Mouse (Mus musculus) layer of hippocampus, adult 9-11 months (tissue): Measurements from ENCODE around the gene Birc3.
"Not testable (repeated sequence)": the region's sequence is repeated elsewhere in the genome, so short reads cannot be mapped to it uniquely, and the experiment has no call there.

Experiments used
- DNase-seq: peaks from one replicate; pipeline ENCODE4 v3.0.0; 2022

Gene Birc3

DNA sequence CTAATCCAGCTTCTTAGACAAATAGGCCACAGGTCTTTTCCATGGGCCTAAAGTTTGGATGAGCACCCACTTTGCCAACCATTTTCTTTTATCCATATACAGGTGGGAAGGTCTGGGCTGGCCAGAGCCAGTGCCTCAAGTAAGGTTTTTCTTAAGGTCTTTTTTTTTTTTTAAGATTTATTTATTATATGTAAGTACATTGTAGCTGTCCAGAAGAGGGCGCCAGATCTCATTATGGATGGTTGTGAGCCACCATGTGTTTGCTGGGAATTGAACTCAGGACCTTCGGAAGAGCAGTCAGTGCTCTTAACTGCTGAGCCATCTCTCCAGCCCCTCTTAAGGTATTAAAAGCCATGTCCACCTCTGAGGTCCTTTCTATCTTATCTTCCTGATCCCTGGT, 6.0 kb downstream of the Birc3 start:
- not testable (repeated sequence) for DNase-seq

DNA sequence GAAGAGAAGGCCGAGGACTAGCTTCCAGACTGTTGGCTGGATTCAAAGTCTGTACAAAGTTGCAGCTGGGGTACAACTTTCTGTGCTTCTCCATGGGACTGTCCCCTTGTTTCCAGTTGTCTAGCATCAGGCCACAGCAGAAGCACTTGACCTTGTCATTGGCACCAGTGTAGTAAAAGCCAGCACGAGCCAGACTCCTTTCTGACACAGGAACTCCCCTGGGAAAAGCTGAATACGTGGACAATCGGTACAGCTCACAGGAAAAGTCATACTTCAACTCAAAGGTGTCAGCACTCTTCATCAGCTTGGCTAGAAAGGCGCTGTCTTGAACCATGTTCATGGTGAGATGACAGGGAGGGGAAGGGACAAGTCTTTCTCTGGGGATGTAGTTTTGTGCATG, 12.0 kb downstream of the Birc3 start:
- DNase-seq, result no peak

GRCm38 (mm10) chr9:7855912-7856311, 17.1 kb downstream of the Birc3 start:
- DNase-seq, result no peak

DNA sequence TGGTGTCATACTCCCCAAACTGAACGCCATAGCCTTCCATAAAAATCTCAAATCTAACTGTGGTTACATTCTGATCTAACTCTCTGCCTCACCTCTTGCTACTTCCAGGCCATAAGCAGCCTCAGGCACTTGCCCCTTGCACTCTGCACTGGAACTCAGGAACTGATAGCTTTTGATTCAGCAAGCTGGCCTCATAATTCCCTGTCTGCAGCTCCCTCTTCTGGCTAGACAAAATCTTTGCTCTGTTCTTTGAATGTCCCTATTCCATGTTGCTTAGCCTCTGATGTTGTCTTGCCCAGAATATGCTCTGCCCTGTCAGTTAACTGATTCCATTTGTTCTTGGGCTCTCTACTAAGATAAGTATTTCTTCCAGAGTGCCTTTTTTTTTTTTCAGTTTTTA, 17.6 kb downstream of the Birc3 start:
- DNase-seq, result no peak

- not testable (repeated sequence) for DNase-seq
Observed at GRCm38 (mm10) chr9:7854196-7854595, 18.8 kb downstream of the Birc3 start.

GRCm38 (mm10) chr9:7852346-7853230, 20.4 kb downstream of the Birc3 start:
- no peak for DNase-seq

- no peak for DNase-seq
Observed at GRCm38 (mm10) chr9:7851841-7852240, 21.1 kb downstream of the Birc3 start.

DNA sequence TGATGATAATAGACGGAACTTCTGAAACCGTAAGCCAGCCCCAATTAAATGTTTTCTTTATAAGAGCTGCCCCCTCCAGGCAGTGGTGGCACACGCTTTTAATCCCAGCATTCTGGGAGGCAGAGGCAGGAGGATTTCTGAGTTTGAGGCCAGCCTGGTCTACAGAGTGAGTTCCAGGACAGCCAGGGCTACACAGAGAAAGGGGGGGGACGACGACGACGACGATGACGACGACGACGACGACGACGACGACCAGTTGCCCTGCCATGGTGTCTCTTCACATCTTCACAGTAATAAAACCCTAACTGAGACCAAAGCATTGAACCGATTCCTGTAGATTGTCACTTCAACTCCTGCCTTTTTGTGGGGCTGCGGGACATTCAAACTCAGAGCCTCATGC, 24.8 kb downstream of the Birc3 start:
- no peak for DNase-seq

DNA sequence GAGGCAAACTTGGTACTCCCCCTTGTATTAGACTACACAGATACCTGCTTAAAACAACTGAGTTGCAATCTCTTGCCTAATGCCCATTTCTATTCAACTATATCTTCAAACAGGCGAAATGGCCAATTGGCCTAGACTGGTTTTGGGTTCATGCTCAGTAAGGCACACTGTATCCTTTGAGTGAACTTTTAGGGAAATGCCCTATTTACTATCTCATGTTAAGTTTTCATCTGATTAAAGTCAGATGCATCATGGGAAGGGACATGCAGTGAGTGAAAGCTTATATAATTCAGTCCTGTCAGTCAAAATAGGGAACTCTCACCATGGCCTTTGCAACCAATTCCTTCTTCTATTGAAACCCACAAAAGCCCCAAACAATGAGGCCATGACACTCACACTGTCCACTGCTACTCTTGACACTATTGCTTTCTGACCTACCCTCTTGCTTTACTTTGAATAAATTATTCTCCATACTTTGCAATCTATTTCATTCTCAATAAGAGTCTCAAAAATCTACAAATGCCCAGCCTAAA, 26.3 kb downstream of the Birc3 start:
- DNase-seq, result no peak

DNA sequence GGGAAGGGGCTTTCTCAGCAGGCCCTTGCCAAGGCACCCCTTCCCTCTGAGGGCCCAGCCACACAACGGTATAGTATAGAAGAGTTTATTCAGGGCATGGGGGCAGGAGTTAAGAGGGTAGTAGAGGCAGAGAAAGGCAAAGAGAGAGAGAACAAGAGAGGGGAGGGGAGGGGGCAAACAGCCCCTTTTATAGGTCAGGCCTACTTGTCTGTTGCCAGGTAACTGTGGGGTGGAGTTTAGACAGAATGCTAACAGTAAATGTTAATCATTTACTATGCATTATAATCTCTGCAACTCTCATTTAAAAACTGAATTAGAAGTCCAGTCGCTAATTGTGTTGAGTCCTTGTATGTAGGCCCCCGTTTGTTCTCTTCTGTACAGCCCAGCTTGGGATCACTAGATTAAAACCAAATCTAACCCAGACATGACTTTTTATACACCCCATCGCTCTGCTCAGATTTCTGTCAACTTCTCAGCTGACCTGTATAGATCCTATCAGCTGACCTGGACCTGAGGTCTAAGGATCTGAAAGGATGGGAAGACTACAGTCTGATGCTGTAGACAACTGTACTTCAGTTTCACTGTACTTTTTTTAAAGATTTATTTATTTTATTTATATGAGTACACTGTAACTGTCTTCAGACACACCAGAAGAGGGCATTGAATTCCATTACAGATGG, 27.6 kb downstream of the Birc3 start:
- DNase-seq, result no peak

- no peak for DNase-seq
Observed at GRCm38 (mm10) chr9:7841221-7841620, 31.8 kb downstream of the Birc3 start.

DNA sequence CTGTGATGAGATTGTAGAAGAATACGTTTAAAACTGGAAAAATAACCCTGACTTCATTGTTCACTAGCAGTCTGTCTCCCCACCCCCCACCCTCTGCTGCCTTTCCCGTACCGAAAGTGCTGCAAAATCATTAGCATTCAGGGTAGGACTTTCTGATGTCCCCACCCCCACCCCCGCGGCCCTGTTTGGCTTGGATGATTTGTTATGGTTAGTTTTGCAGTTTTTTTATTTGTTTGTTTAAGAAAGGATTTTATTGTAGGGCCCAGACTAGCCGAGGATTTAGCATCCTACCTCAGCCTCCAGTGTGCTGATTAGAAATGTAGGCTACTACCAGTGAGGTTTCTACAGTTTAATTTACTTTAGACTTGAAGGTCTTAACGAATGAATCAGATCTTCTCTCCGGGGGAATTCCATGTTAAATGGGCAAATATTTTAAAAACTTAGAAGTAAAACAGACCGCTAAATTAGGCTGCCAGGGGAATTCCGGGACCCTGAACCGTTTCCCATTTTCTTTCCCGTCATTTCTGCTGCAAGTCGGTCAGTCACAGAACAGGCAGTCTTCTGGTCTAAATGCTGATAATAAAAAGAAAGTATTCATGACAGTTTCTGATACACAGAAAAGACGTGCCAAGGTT, 35.1 kb downstream of the Birc3 start:
- no peak for DNase-seq

DNA sequence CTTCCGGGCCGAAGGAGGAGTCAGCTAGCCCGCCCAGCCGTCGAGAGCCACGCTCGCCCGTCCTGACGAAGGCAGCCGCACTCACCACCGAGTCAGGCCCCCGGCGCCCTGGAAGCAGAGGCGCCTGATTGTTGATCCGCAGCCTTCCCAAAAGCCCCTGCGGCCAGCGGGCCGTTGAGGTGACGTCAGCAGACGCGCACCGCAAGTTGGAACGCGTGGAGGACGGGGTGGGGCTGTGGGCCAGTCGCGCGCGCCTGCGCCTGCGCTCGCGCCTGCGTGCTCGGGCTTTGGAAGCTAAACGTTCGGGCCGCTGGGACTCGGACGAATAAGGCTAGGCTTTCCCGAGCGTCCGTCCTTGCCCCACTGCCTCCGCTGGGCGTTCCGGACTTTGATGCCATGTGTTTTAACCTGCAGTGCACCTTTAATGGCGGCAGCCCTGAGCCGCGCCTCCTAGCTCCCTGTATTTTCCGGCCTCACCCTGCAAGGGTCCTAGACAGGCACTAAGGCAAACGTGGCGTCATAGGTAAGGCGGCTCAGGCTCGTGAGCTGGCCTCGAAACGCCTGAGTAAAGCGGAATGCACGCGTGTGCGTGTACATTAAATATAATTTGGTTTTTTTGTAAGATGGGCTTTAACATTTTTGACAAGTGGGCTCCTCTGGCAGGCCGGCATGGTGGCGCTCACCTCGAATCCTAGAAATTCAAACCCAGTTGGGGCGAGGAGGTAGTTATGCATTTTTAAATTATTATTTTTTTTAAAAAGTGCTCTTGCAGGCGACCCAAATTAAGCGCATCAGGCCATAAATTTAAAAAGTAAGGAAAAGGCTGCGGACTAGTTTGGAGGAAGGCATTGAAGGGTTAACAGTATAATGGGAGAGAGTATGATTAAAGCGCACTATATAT, 35.8 kb downstream of the Birc3 start, which contains the start of gene Birc2:
Gene Birc2 (minus strand): TSS at position 160 of the 901 bp plus-strand sequence.
- DNase-seq, result peak; percentile 96

GRCm38 (mm10) chr9:7836331-7836730, 36.7 kb downstream of the Birc3 start:
- DNase-seq, result peak; percentile 16

DNA sequence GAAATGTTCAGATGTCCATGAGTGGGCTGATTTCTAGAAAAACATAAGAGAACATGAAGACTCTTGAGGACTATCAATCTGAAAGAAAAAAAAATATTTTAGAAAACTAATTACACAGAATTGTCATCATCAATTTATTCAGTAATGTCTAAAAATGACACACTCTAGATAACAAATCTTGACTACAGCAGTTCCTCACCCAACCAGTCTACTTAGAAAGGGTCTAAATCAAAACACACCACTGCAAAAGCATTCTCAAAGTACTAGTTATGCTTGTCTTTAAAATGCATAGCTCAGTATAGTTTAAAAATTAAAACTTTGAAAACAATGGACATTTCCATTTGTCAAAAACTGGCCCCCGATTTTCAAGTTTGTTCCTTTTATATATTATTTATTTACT, 37.7 kb downstream of the Birc3 start:
- no peak for DNase-seq

- DNase-seq, result no peak
Observed at GRCm38 (mm10) chr9:7833421-7833820, 39.6 kb downstream of the Birc3 start.

GRCm38 (mm10) chr9:7829531-7830528, 43.2 kb downstream of the Birc3 start:
- no peak for DNase-seq

DNA sequence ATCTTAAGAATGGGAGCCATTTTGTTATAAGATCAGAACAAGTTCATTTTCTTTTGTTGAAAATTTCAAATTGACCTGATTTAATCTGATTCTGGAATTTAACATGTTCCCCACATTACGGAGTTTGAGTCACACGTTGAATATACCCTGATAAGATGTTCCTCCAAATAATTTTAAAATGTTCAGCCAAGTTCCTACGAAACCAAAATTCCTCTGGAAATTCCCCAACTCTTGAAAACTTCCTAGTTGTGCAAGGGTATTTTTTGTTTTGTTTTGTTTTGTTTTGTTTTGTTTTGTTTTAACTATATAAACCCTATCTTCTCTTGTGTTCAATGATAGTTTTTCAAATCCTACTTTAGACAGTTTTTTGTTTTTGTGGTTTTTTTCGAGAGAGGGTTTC, 44.3 kb downstream of the Birc3 start:
- no peak for DNase-seq

- no peak for DNase-seq
Observed at GRCm38 (mm10) chr9:7824916-7825315, 48.1 kb downstream of the Birc3 start.

GRCm38 (mm10) chr9:7822758-7823157, 50.2 kb downstream of the Birc3 start:
- no peak for DNase-seq

DNA sequence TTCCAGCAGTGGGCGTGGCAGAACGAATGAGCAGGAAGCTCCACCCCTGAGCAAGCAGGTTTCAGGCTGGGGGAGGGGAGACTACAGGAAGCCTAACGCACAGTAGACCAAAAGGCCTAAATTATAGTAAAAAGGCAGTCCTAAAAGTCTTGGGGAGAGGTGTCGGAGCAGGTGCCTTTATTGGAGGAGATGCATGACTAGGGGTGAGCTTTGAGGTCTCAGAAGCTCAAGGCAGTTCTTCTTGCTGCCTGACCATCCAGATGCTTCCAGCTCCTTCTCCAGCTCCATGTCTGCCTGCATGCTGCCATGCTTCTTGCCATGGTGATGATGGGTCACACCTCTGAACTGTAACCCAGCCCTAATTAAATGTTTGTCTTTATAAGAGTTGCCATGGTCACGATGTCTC, 67.9 kb downstream of the Birc3 start:
- DNase-seq, result no peak
